Mouse (Mus musculus) mature B cell (primary cell): ENCODE measurements around the gene Stpg2.

Source experiments
- in situ Hi-C: fragments of 300-500 bp; cut with MboI; formaldehyde crosslinking; loops from 2 replicates; pipeline ENCODE4 v1.14.3; 2019

Stpg2 gene

GRCm38 (mm10) chr3:139733156-139733555, 527.7 kb downstream of the Stpg2 start:
- in situ Hi-C loops, result no loop called here

GRCm38 (mm10) chr3:139739388-139739787, 533.9 kb downstream of the Stpg2 start:
- in situ Hi-C loops, result no loop called here
